Mouse (Mus musculus) 3T3-L1 (cell line): ENCODE measurements around the gene Krcc1.
"Not testable (repeated sequence)": the region's sequence is repeated elsewhere in the genome, so short reads cannot be mapped to it uniquely, and the experiment has no call there.

ENCODE experiments used
- DNase-seq: peaks from one replicate; pipeline ENCODE4 v3.0.0-alpha.2; 2015; ENCODE audit warnings: low read depth, low spot score

Krcc1 gene

GRCm38 (mm10) chr6:71331491-71331890, 60.0 kb downstream of the Krcc1 start:
- not testable (repeated sequence) for DNase-seq

GRCm38 (mm10) chr6:71332236-71332965, 60.9 kb downstream of the Krcc1 start:
- no peak for DNase-seq

- DNase-seq, result no peak
Measured at GRCm38 (mm10) chr6:71333031-71333430, 61.6 kb downstream of the Krcc1 start.

DNA sequence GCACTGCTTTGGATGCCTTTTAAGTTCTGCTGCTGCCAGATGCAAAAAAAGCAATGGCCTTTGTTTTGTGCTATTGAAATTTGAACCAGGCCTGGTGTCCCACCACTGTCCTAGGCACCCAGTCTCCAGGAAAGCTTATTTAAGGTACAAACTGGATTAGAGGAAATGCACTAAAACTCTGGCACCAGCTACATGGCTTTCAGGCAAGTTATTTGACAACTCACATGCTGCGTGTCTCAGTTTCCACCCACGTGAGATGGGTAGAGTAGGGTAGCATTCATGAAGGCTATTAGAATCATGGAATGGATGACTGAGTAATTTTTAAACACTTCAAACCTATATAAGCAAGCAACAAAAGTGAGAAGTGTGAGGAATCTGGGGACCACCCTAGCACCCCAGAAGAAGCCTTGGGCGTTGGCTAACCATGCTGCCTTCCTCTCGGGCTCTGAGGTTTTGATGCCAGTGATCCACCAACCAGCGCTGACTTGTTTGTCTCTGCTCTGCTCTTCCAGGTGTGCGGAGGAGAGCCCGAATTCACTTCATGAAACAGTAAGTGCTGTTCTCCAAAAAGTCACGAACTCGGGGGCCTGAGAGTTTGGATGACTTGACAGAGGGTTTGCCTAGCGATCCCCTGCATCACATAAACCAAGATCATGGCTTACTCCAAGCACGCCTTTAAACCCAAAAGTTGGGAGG, 62.2 kb downstream of the Krcc1 start:
- no peak for DNase-seq
